Mouse (Mus musculus) heart, embryonic 11.5 days (tissue): ENCODE results near the gene Atp7b. TPM values are rescaled to one million over a fixed set of nuclear protein-coding genes. Genes with fewer than 3 reads are reported as not detected.

Experiments
- ATAC-seq: fragments of 200-750 bp; cut with Nextera tagmentation; replicated peaks from 2 replicates; pipeline ENCODE4 v1.8.0; 2017; ENCODE audit warnings: moderate library complexity; ENCODE audit not compliant: insufficient number of reproducible peaks, low FRiP score, low TSS enrichment
- H3K27ac ChIP-seq: fragments of 300-500 bp; sonication (generic); 2 replicates; pipeline ENCODE4 v1.5.1; 2014; ENCODE audit warnings: mild to moderate bottlenecking, low read depth, low read length
- H3K27me3 ChIP-seq: fragments of 300-500 bp; sonication (generic); 2 replicates; pipeline ENCODE4 v1.6.1; 2014; ENCODE audit warnings: mild to moderate bottlenecking, low read length, mixed read lengths; ENCODE audit not compliant: control insufficient read depth, insufficient read depth
- H3K36me3 ChIP-seq: fragments of 300-500 bp; sonication (generic); 2 replicates; pipeline ENCODE4 v1.6.1; 2014; ENCODE audit warnings: mild to moderate bottlenecking, low read length, moderate library complexity, mixed read lengths; ENCODE audit not compliant: control insufficient read depth, insufficient read depth
- H3K4me1 ChIP-seq: fragments of 300-500 bp; sonication (generic); 2 replicates; pipeline ENCODE4 v1.6.1; 2014; ENCODE audit warnings: low read length; ENCODE audit not compliant: control insufficient read depth, insufficient read depth
- H3K4me2 ChIP-seq: fragments of 300-500 bp; sonication (generic); 2 replicates; pipeline ENCODE4 v1.6.1; 2014; ENCODE audit warnings: mild to moderate bottlenecking, moderate library complexity
- H3K4me3 ChIP-seq: fragments of 300-500 bp; sonication (generic); 2 replicates; pipeline ENCODE4 v1.5.1; 2014; ENCODE audit warnings: low read depth, low read length
- H3K9ac ChIP-seq: fragments of 300-500 bp; sonication (generic); 2 replicates; pipeline ENCODE4 v1.6.1; 2014; ENCODE audit warnings: mild to moderate bottlenecking, low read depth, low read length, moderate library complexity
- H3K9me3 ChIP-seq: fragments of 300-500 bp; sonication (generic); replicated peaks from 2 replicates; pipeline ENCODE4 v1.6.1; 2016; ENCODE audit warnings: low read length; ENCODE audit not compliant: control insufficient read depth
- WGBS: fragments of 180-500 bp; shearing (Covaris S2); extraction: QIAGEN DNeasy Blood & Tissue Kit; methylation state at CpG from one replicate; pipeline ENCODE4 v1.1.7; 2014; ENCODE audit not compliant: insufficient replicate concordance; 5-methylcytosine and 5-hydroxymethylcytosine counted together
- polyA plus RNA-seq: library from polyadenylated mRNA; unstranded; fragments of >200 nt; fragmentation: Nextera tagmentation; extraction: Ambion mirVana; gene quantifications from 2 replicates; pipeline ENCODE4 v1.2.1, GENCODE M21; 2014

Atp7b gene
- polyA plus RNA-seq, 1 experiment from 2014 or later = 2.9 TPM

DNA sequence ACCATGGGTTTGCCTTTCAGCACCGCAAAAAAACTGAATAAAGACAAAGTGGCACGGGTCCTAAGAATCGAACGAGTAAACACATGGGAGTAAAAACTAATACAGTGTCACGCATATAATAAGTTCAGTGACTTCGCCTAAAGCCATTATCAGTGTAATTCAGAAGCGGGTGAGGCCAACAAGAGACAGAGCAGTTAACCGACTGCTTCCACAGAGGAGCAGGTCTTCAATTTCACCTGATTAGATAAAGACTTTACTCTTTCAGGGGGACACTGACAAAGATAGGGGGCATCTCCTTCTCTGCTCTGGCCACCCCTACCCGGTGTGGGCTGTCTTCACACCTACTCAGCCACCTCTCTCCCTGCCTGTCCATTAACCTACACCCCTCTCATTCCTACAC, 1.7 kb downstream of the Atp7b start:
- H3K4me1 ChIP-seq = peaks cover 5% of the 10 kb centered on the region; the same call in 1 of the 2 replicates
- H3K9me3 ChIP-seq = no peaks in the 10 kb centered on the region
- ATAC-seq = no peak
- no peak overlapping the region for H3K27ac ChIP-seq
- H3K27me3 ChIP-seq = peaks cover 2% of the 10 kb centered on the region; the same call in 1 of the 2 replicates
- 58% methylated on average over 9 of the region's 9 CpGs for WGBS
- H3K4me2 ChIP-seq = peak overlapping the region; percentile 29
- H3K9ac ChIP-seq = no peak overlapping the region
- no peaks in the 10 kb centered on the region for H3K36me3 ChIP-seq
- no peak overlapping the region for H3K4me3 ChIP-seq

- Histone ChIP-seq H3K4me2 (no peak overlapping the region), H3K4me3 (no peak overlapping the region), H3K9ac (no peak overlapping the region), H3K36me3 (no peaks in the 10 kb centered on the region), H3K27me3 (peaks cover 2% of the 10 kb centered on the region; the same call in 1 of the 2 replicates), H3K9me3 (no peaks in the 10 kb centered on the region), H3K4me1 (peaks cover 5% of the 10 kb centered on the region; the same call in 1 of the 2 replicates), H3K27ac (no peak overlapping the region)
- WGBS = 75% methylated on average over 3 of the region's 3 CpGs
- ATAC-seq = no peak
Observed at GRCm38 (mm10) chr8:22056850-22057249, 3.3 kb downstream of the Atp7b start.

DNA sequence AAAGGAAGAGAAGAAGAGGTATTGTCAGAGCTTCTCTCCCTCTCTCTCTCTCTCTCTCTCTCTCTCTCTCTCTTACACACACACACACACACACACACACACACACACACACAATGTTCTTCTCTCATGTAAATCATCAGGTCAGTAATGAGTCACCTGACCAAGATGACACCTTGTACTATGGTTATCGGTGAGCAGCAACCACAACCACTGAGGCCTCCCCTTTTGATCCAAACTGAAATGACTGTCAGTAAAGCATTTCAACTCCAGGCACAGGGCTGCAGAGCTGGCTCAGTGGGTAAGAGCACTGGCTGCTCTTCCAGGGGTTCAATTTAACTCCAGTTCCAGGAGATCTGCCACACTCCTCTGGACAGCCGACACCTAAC, 4.6 kb downstream of the Atp7b start:
- no peak overlapping the region for H3K27ac ChIP-seq
- no peak overlapping the region for H3K4me3 ChIP-seq
- 85% methylated on average over 2 of the region's 2 CpGs for WGBS
- H3K4me1 ChIP-seq = peaks cover 2% of the 10 kb centered on the region; the same call in 1 of the 2 replicates
- H3K4me2 ChIP-seq = no peak overlapping the region
- H3K27me3 ChIP-seq = peaks cover 2% of the 10 kb centered on the region; the same call in 1 of the 2 replicates
- H3K36me3 ChIP-seq = no peaks in the 10 kb centered on the region
- no peak for ATAC-seq
- H3K9ac ChIP-seq = no peak overlapping the region
- no peaks in the 10 kb centered on the region for H3K9me3 ChIP-seq

DNA sequence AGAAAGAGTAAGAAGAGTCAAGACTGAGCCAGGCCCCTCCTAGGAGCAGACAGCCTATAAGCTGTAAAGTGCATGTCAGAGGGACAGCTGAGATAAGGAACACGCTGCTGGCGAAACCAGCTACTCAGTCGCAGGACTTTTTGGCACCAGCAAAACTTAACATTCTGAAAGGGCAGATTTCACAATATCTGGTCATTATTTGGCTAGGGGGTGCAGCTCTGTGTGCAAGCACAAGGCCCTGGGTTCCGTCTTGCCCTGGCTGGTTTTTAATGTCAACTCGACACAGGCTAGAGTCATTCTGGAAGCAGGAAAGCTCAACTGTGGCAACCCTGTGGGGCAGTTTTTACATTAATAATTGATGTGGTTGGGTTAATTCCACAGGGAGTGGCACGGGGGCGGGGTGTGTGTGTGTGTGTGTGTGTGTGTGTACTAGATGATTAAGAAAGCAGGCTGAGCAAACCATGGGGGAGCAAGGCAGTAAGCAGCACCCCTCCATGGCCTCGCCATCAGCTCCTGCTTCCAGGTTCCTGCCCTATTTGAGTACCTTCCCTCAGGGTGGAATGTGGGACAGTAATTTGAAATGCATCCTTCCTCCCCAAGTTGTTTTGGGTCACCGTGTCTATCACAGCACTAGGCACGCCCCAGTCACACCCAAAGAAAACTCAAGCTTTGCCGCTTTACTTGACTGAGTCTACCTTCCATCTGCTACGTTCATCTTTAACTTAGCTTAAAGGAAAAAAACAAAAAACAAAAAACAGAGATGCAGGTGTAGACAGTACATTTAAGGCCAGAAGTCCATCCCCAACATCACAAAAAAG, 5.2 kb downstream of the Atp7b start:
- no peak overlapping the region for H3K27ac ChIP-seq
- 0 out of 2 replicates have a peak overlapping the region, but pooled peaks have one; percentile 1 for H3K4me2 ChIP-seq
- no peak overlapping the region for H3K9ac ChIP-seq
- peaks cover 2% of the 10 kb centered on the region; the same call in 1 of the 2 replicates for H3K27me3 ChIP-seq
- no peak for ATAC-seq
- WGBS = 63% methylated on average over 12 of the region's 12 CpGs
- no peaks in the 10 kb centered on the region for H3K36me3 ChIP-seq
- peaks cover 2% of the 10 kb centered on the region; the same call in 1 of the 2 replicates for H3K4me1 ChIP-seq
- no peaks in the 10 kb centered on the region for H3K9me3 ChIP-seq
- H3K4me3 ChIP-seq = no peak overlapping the region

DNA sequence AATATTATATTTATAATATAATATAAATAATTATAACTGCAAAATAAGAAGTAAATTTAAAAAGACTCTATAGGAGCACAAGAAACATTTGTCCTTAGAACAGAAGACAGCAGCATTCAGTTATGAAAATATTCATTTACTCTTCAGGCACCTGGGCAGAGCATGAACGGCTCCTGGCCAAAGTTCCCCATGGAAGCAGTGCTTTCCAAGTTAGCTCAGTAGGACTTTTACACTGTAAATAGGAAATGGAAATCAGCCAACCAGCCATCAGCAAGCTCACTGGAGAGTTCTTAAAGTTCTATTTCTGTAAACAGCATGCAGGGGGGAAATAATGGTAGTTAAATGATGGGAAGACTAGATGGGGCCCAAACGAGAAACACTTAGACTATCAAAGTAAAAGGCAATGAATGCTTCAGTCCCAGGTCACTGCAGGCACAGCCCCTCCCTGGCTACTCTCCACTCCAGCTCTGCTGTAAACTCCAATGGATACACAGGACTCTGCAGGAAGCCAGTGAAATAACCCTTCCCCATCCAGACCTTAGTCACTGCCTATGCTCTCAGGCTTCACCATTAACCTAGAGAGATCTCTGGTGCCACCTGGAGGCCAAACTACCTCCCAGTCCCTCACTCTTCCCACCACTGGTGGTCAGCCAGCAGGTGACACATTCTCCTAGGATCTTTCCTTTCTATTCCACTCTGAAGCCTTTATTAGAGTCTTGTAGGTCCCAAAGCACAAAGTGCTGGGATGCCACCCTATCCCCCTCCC, 12.2 kb downstream of the Atp7b start:
- Histone ChIP-seq H3K4me1 (no peaks in the 10 kb centered on the region), H3K27me3 (no peaks in the 10 kb centered on the region), H3K4me3 (no peak overlapping the region), H3K27ac (no peak overlapping the region), H3K9ac (no peak overlapping the region), H3K36me3 (no peaks in the 10 kb centered on the region), H3K4me2 (no peak overlapping the region), H3K9me3 (no peaks in the 10 kb centered on the region)
- peak; percentile 46; the same call in 1 of the 2 replicates for ATAC-seq
- WGBS = 76% methylated on average over 2 of the region's 2 CpGs

DNA sequence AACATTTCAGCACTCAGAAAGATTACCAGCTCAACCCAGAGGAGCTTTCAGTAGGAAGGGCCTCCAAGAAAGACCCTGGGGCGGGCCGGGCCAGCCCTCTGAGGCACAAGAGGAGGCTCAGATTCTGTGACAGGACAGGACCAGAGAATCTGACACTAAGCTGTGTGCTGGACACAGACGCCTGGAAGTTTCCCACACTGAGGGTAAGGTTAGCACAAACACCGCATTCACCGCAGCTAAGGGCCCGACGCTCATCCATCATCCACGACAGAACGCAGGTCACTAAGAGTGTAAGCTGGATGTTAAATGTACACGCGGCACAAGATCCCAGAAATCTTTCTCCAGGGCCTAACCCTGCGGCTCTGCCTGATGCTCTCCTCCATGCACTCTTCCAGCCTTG, 16.4 kb downstream of the Atp7b start:
- no peaks in the 10 kb centered on the region for H3K9me3 ChIP-seq
- H3K36me3 ChIP-seq = no peaks in the 10 kb centered on the region
- WGBS = 48% methylated on average over 12 of the region's 12 CpGs
- H3K4me2 ChIP-seq = no peak overlapping the region
- no peak overlapping the region for H3K4me3 ChIP-seq
- no peak overlapping the region for H3K27ac ChIP-seq
- ATAC-seq = 0 out of 2 replicates have a peak, but pooled peaks have one; percentile 11
- no peak overlapping the region for H3K9ac ChIP-seq
- H3K27me3 ChIP-seq = 0 out of 2 replicates have a peak, but pooled peaks cover 3% of the 10 kb centered on the region
- H3K4me1 ChIP-seq = 0 out of 2 replicates have a peak, but pooled peaks cover 4% of the 10 kb centered on the region

- H3K4me3 ChIP-seq = no peak overlapping the region
- H3K27ac ChIP-seq = no peak overlapping the region
- no peak overlapping the region for H3K9ac ChIP-seq
- no peaks in the 10 kb centered on the region for H3K36me3 ChIP-seq
- ATAC-seq = no peak
- H3K4me1 ChIP-seq = 0 out of 2 replicates have a peak, but pooled peaks cover 4% of the 10 kb centered on the region
- no peaks in the 10 kb centered on the region for H3K9me3 ChIP-seq
- H3K4me2 ChIP-seq = no peak overlapping the region
- WGBS = 78% methylated on average over 3 of the region's 3 CpGs
- H3K27me3 ChIP-seq = 0 out of 2 replicates have a peak, but pooled peaks cover 3% of the 10 kb centered on the region
Observed at GRCm38 (mm10) chr8:22042515-22042914, 17.6 kb downstream of the Atp7b start.

GRCm38 (mm10) chr8:22040153-22040509, 20.0 kb downstream of the Atp7b start:
- Histone ChIP-seq H3K4me1 (0 out of 2 replicates have a peak, but pooled peaks cover 4% of the 10 kb centered on the region), H3K27me3 (0 out of 2 replicates have a peak, but pooled peaks cover 3% of the 10 kb centered on the region), H3K9ac (no peak overlapping the region), H3K4me2 (no peak overlapping the region), H3K27ac (no peak overlapping the region), H3K9me3 (no peaks in the 10 kb centered on the region), H3K36me3 (no peaks in the 10 kb centered on the region), H3K4me3 (no peak overlapping the region)
- WGBS = 52% methylated on average over 6 of the region's 6 CpGs
- no peak for ATAC-seq
